10 mouse cellular contexts compared by ENCODE assay signal in the genomic region with DNA sequence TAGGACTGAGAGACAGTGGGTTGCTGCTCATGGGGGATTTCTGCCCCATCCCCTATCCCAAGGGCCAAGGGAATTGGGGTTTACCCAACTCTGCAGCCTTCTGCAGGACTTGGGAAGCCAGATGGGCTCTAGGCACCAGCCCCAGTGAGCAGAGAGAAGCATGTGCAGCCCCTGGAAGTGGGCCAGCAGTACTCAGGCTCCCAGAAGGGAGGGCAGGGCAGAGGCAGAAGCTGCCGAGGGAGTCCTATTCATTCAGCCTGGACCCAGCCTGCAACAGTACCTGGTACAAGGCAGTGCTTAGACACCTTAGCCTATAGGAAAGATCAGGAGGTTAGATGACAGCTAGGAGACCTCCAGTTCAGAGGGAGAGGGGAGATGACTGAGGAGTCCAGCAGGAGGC. TPM values are rescaled to one million over a fixed set of nuclear protein-coding genes. Genes with fewer than 3 reads are reported as not detected.
A peak's percentile ranks its signal among the peaks of the same experiment; 100 is the strongest.
DNase-seq lines count a peak whose midpoint lies in the region; ATAC-seq and TF ChIP-seq lines count a peak whose summit lies in the region.
"Had no signal": no experiment of that assay in that cellular context is flagged by ENCODE, and none has a peak within 500 bp of the region (broad histone marks: within the 10 kb centered on the region; RNA-seq: fewer than 3 reads in every experiment).

No protein-coding gene starts in this region.

- no peaks in the 10 kb centered on the region for H3K27me3 ChIP-seq in lung, embryonic 15.5 days
- no peaks in the 10 kb centered on the region for H3K27me3 ChIP-seq in cerebellum, adult 2 months (ENCODE audit: control insufficient read depth, insufficient read depth, low read length)

- H3K9ac ChIP-seq in lung, embryonic 15.5 days = no peak overlapping the region

- H3K9me3 ChIP-seq in lung, embryonic 15.5 days = no peaks in the 10 kb centered on the region

- TF ChIP-seq POLR2A in lung, adult 2 months (IDR thresholded peaks at IDR 0.05; ENCODE audit: borderline replicate concordance, extremely low read depth, low read depth, low read length) = no peak
- TF ChIP-seq POLR2A in cerebellum, adult 2 months (IDR thresholded peaks at IDR 0.05; ENCODE audit: borderline replicate concordance, insufficient read depth, low read length) = no peak

- H3K27ac ChIP-seq in lung, embryonic 15.5 days = no peak overlapping the region
- H3K27ac ChIP-seq in cerebellum, adult 2 months (ENCODE audit: insufficient read depth, low read length) = no peak overlapping the region

- no peak overlapping the region for H3K4me3 ChIP-seq in lung, embryonic 15.5 days
- H3K4me3 ChIP-seq in lung, adult 2 months (replicated peaks; ENCODE audit: extremely low read depth, low read depth, low read length) = no peak overlapping the region
- no peak overlapping the region for H3K4me3 ChIP-seq in cerebellum, adult 2 months (replicated peaks; ENCODE audit: insufficient read depth, low read depth, low read length)

- H3K36me3 ChIP-seq in lung, embryonic 15.5 days = no peaks in the 10 kb centered on the region

- TF ChIP-seq CTCF in lung, adult 2 months (IDR thresholded peaks at IDR 0.05; ENCODE audit: insufficient read depth, low read length) = no peak
- no peak for TF ChIP-seq CTCF in cerebellum, adult 2 months (IDR thresholded peaks at IDR 0.05; ENCODE audit: borderline replicate concordance, insufficient read depth, low read depth, low read length)

- ATAC-seq in lung, embryonic 15.5 days (ENCODE audit: borderline replicate concordance, extremely low read depth, low FRiP score, low TSS enrichment) = 0 out of 2 replicates have a peak, but pooled peaks have one; percentile 29

- H3K4me1 ChIP-seq in lung, embryonic 15.5 days = no peaks in the 10 kb centered on the region
- H3K4me1 ChIP-seq in lung, adult 2 months (ENCODE audit: control insufficient read depth, insufficient read depth, low read length) = no peaks in the 10 kb centered on the region
- 0 out of 2 replicates have a peak, but pooled peaks cover 6% of the 10 kb centered on the region for H3K4me1 ChIP-seq in cerebellum, adult 2 months (ENCODE audit: control insufficient read depth, insufficient read depth, low read length)

- no peak overlapping the region for H3K4me2 ChIP-seq in lung, embryonic 15.5 days

- 9% methylated on average over 1 of the region's 1 CpGs for WGBS in lung, embryonic 15.5 days
- WGBS in lung, adult 2 months = 8% methylated on average over 1 of the region's 1 CpGs
- WGBS in cerebellum, adult 2 months = 0% methylated on average over 1 of the region's 1 CpGs

- no peak for DNase-seq in lung, adult 2 months
- peak; percentile 74 to 83 for DNase-seq in cerebellum, adult 2 months
- DNase-seq in gastrocnemius, postnatal 10 days = peak; percentile 67
- DNase-seq in layer of hippocampus, adult 8-10 months (ENCODE audit: low spot score in 2 of 2) = peak; percentile 75 to 79
- peak; percentile 79 for DNase-seq in right cerebral cortex, postnatal 10 days (ENCODE audit: low spot score in 2 of 2)
- no peak for DNase-seq in thymus, postnatal 10 days (ENCODE audit: low spot score in 2 of 2)
- DNase-seq in urinary bladder, postnatal 4 days (ENCODE audit: low spot score in 2 of 2) = no peak

RNA-seq across cellular contexts. Expression of gene Uroc1, which starts 3.1 kb away (rescaled TPM):
- 0.25 TPM in 1 of 2 replicates, not detected in the other for polyA plus RNA-seq in lung, embryonic 15.5 days (2015; fragmentation: Nextera tagmentation; extraction: Ambion mirVana)
- polyA plus RNA-seq in lung, adult 2 months (2012; rRNA removed) = 0.08 and 0.12 TPM in 2 replicates
- not detected in 2 replicates for polyA plus RNA-seq in cerebellum, adult 2 months (2012; rRNA removed)
- total RNA-seq in gastrocnemius, postnatal 10 days (2021) = not detected
- total RNA-seq in layer of hippocampus, adult 8-10 months (2022) = not detected
- polyA plus RNA-seq: frontal cortex, adult 2 months had no signal

RNA-seq across cellular contexts. Expression of gene Chst13, which starts 5.0 kb away (rescaled TPM):
- 0.11 TPM in 1 of 2 replicates, not detected in the other for polyA plus RNA-seq in lung, embryonic 15.5 days (2015; fragmentation: Nextera tagmentation; extraction: Ambion mirVana)
- 0.28 and 0.53 TPM in 2 replicates for polyA plus RNA-seq in lung, adult 2 months (2012; rRNA removed)
- polyA plus RNA-seq in cerebellum, adult 2 months (2012; rRNA removed) = not detected in 2 replicates
- 1 to 10 TPM; 1.8 TPM for total RNA-seq in gastrocnemius, postnatal 10 days (2021)
- total RNA-seq in layer of hippocampus, adult 8-10 months (2022) = not detected

RNA-seq across cellular contexts. Expression of gene BC048671, which starts 28.9 kb away (rescaled TPM):
- polyA plus RNA-seq in lung, embryonic 15.5 days (2015; fragmentation: Nextera tagmentation; extraction: Ambion mirVana) = not detected in 2 replicates
- not detected in 2 replicates for polyA plus RNA-seq in lung, adult 2 months (2012; rRNA removed)
- polyA plus RNA-seq in cerebellum, adult 2 months (2012; rRNA removed) = not detected in 2 replicates
- total RNA-seq in gastrocnemius, postnatal 10 days (2021) = not detected
- total RNA-seq in layer of hippocampus, adult 8-10 months (2022) = not detected
- polyA plus RNA-seq: frontal cortex, adult 2 months; stomach, embryonic 16.5 days had no signal

RNA-seq across cellular contexts. Expression of gene Zxdc, which starts 39.3 kb away (rescaled TPM):
- 7.5 and 7.6 TPM in 2 replicates for polyA plus RNA-seq in lung, embryonic 15.5 days (2015; fragmentation: Nextera tagmentation; extraction: Ambion mirVana)
- 20.3 and 37.6 TPM in 2 replicates for polyA plus RNA-seq in lung, adult 2 months (2012; rRNA removed)
- polyA plus RNA-seq in cerebellum, adult 2 months (2012; rRNA removed) = 20.3 and 21.5 TPM in 2 replicates
- total RNA-seq in gastrocnemius, postnatal 10 days (2021) = 10 to 100 TPM; 14.3 to 16.9 TPM
- 10 to 100 TPM; 27.3 to 31.8 (median 30.4) TPM for total RNA-seq in layer of hippocampus, adult 8-10 months (2022)

Comparison
In these comparisons a context has a peak if more than half of its experiments do, and no peak if none do; other contexts are left out.
1. DNase-seq: peak in cerebellum, adult 2 months (2 of 2), gastrocnemius, postnatal 10 days (single experiment), layer of hippocampus, adult 8-10 months (2 of 2) and right cerebral cortex, postnatal 10 days (2 of 2); none in lung, adult 2 months (single experiment), thymus, postnatal 10 days (0 of 2) and urinary bladder, postnatal 4 days (0 of 2).